Mouse (Mus musculus): ENCODE results near the gene Shoc2.

GRCm38 (mm10) chr19:53899941-53900610 is 44.0 kb upstream of the Shoc2 start:
- no peak for TF ChIP-seq CTCF (IDR thresholded peaks at IDR 0.05; ENCODE audit: borderline replicate concordance, extremely low read depth, insufficient read depth, insufficient read length)
- no peak for TF ChIP-seq POLR2A (IDR thresholded peaks at IDR 0.05; ENCODE audit: borderline replicate concordance, extremely low read depth, insufficient read depth, insufficient read length, poor library complexity, severe bottlenecking)
